Mouse (Mus musculus) liver, adult 2 months (tissue): Measurements from ENCODE around the gene Acvr1b.

Source experiments
- CTCF ChIP-seq: fragments of 200-500 bp; IDR thresholded peaks from 2 replicates; pipeline ENCODE4 v1.5.1; 2011; ENCODE audit warnings: low read depth, low read length, control low read depth
- POLR2A ChIP-seq: fragments of 200-500 bp; IDR thresholded peaks from 2 replicates; pipeline ENCODE4 v1.6.1; 2011; ENCODE audit warnings: low read length, control low read depth; ENCODE audit not compliant: insufficient read depth; ENCODE audit errors: extremely low read depth

GRCm38 (mm10) chr15:101191459-101192259 is 17.8 kb downstream of the Acvr1b start:
- TF ChIP-seq CTCF (no peak), POLR2A (no peak)
